In genomic region chr11:100323578-100323977, GRCm38 (mm10) we compare ENCODE assay signal across 9 mouse cellular contexts. TPM values are rescaled to one million over a fixed set of nuclear protein-coding genes. Genes with fewer than 3 reads are reported as not detected.
DNase-seq lines count a peak whose midpoint lies in the region; ATAC-seq lines count a peak whose summit lies in the region.
"Had no signal": no experiment of that assay in that cellular context is flagged by ENCODE, and none has a peak within 500 bp of the region (broad histone marks: within the 10 kb centered on the region; RNA-seq: fewer than 3 reads in every experiment).

No protein-coding gene starts in this region.

- H3K4me2 ChIP-seq in hindbrain, embryonic 14.5 days (replicated peaks) = no peak overlapping the region
- H3K4me2 ChIP-seq in hindbrain, embryonic 13.5 days = no peak overlapping the region
- no peak overlapping the region for H3K4me2 ChIP-seq in intestine, embryonic 15.5 days (replicated peaks)
- H3K4me2 ChIP-seq: limb, embryonic 15.5 days had no signal

- H3K9me3 ChIP-seq in hindbrain, embryonic 14.5 days (ENCODE audit: control insufficient read depth, low read length) = no peaks in the 10 kb centered on the region
- no peaks in the 10 kb centered on the region for H3K9me3 ChIP-seq in hindbrain, embryonic 13.5 days
- H3K9me3 ChIP-seq in intestine, embryonic 15.5 days = no peaks in the 10 kb centered on the region
- H3K9me3 ChIP-seq: limb, embryonic 15.5 days had no signal

- H3K27ac ChIP-seq in hindbrain, embryonic 14.5 days = no peak overlapping the region
- H3K27ac ChIP-seq in hindbrain, embryonic 13.5 days = no peak overlapping the region
- no peak overlapping the region for H3K27ac ChIP-seq in intestine, embryonic 15.5 days
- H3K27ac ChIP-seq: limb, embryonic 15.5 days had no signal

- no peak for ATAC-seq in hindbrain, embryonic 14.5 days (ENCODE audit: low FRiP score)
- no peak for ATAC-seq in hindbrain, embryonic 13.5 days (ENCODE audit: low FRiP score)
- ATAC-seq in intestine, embryonic 15.5 days = no peak

- H3K4me3 ChIP-seq in hindbrain, embryonic 14.5 days (replicated peaks; ENCODE audit: low read length) = no peak overlapping the region
- no peak overlapping the region for H3K4me3 ChIP-seq in hindbrain, embryonic 13.5 days
- no peak overlapping the region for H3K4me3 ChIP-seq in intestine, embryonic 15.5 days (replicated peaks)
- H3K4me3 ChIP-seq: limb, embryonic 15.5 days had no signal

- H3K4me1 ChIP-seq in hindbrain, embryonic 14.5 days (replicated peaks; ENCODE audit: control insufficient read depth, insufficient read depth, low read length) = peaks cover 6% of the 10 kb centered on the region
- peaks cover 29% of the 10 kb centered on the region for H3K4me1 ChIP-seq in hindbrain, embryonic 13.5 days (replicated peaks)
- H3K4me1 ChIP-seq in intestine, embryonic 15.5 days (replicated peaks) = peaks cover 4% of the 10 kb centered on the region; the same call in 1 of the 2 replicates

- DNase-seq in hindbrain, embryonic 14.5 days (ENCODE audit: low spot score) = peak; percentile 73
- peak; percentile 84 for DNase-seq in CD4-positive helper T cell, adult 2 months (ENCODE audit: low read depth, low spot score)
- peak; percentile 92 for DNase-seq in R1 (ENCODE audit: low read depth, low spot score)
- DNase-seq in embryo, embryonic 10 days (ENCODE audit: low spot score) = peak; percentile 87
- DNase-seq in large intestine, adult 2 months (ENCODE audit: low read depth, low spot score) = peak; percentile 59
- DNase-seq in retina, adult 2 months (ENCODE audit: low read depth, low spot score) = peak; percentile 47

- H3K9ac ChIP-seq in hindbrain, embryonic 14.5 days = no peak overlapping the region
- H3K9ac ChIP-seq in hindbrain, embryonic 13.5 days = no peak overlapping the region
- no peak overlapping the region for H3K9ac ChIP-seq in intestine, embryonic 15.5 days
- H3K9ac ChIP-seq: limb, embryonic 15.5 days had no signal

- H3K27me3 ChIP-seq in hindbrain, embryonic 14.5 days (ENCODE audit: control insufficient read depth, insufficient read depth, low read length) = no peaks in the 10 kb centered on the region
- no peaks in the 10 kb centered on the region for H3K27me3 ChIP-seq in hindbrain, embryonic 13.5 days
- no peaks in the 10 kb centered on the region for H3K27me3 ChIP-seq in intestine, embryonic 15.5 days (replicated peaks)
- H3K27me3 ChIP-seq: limb, embryonic 15.5 days had no signal

- 17% methylated on average over 3 of the region's 3 CpGs for WGBS in hindbrain, embryonic 14.5 days
- WGBS in hindbrain, embryonic 13.5 days = 15% methylated on average over 3 of the region's 3 CpGs
- 18% methylated on average over 3 of the region's 3 CpGs for WGBS in large intestine, adult 2 months
- WGBS in intestine, embryonic 15.5 days = 25% methylated on average over 3 of the region's 3 CpGs

- H3K36me3 ChIP-seq in hindbrain, embryonic 14.5 days (replicated peaks; ENCODE audit: control insufficient read depth, insufficient read depth) = peaks cover 21% of the 10 kb centered on the region
- H3K36me3 ChIP-seq in hindbrain, embryonic 13.5 days = peaks cover 18% of the 10 kb centered on the region
- peaks cover 13% of the 10 kb centered on the region; the same call in 1 of the 2 replicates for H3K36me3 ChIP-seq in intestine, embryonic 15.5 days

RNA-seq across cellular contexts. Expression of gene Eif1, which starts 3.9 kb away (rescaled TPM):
- polyA plus RNA-seq in hindbrain, embryonic 14.5 days (2014; fragmentation: Nextera tagmentation; extraction: Ambion mirVana) = 1,239 and 1,372 TPM in 2 replicates
- polyA plus RNA-seq in hindbrain, embryonic 13.5 days (2015; fragmentation: Nextera tagmentation; extraction: Ambion mirVana) = 1,398 and 1,436 TPM in 2 replicates
- 146 and 159 TPM in 2 replicates for polyA plus RNA-seq in large intestine, adult 2 months (2012; rRNA removed)
- polyA plus RNA-seq in intestine, embryonic 15.5 days (2015; fragmentation: Nextera tagmentation; extraction: Ambion mirVana) = 1,793 and 1,952 TPM in 2 replicates

RNA-seq across cellular contexts. Expression of gene Gast, which starts 10.6 kb away (rescaled TPM):
- 0.50 TPM in 1 of 2 replicates, not detected in the other for polyA plus RNA-seq in hindbrain, embryonic 14.5 days (2014; fragmentation: Nextera tagmentation; extraction: Ambion mirVana)
- 0.66 and 1.7 TPM in 2 replicates for polyA plus RNA-seq in hindbrain, embryonic 13.5 days (2015; fragmentation: Nextera tagmentation; extraction: Ambion mirVana)
- not detected in 2 replicates for polyA plus RNA-seq in large intestine, adult 2 months (2012; rRNA removed)
- 2.1 and 2.4 TPM in 2 replicates for polyA plus RNA-seq in intestine, embryonic 15.5 days (2015; fragmentation: Nextera tagmentation; extraction: Ambion mirVana)

RNA-seq across cellular contexts. Expression of gene Hap1, which starts 32.4 kb away (rescaled TPM):
- 105 and 137 TPM in 2 replicates for polyA plus RNA-seq in hindbrain, embryonic 14.5 days (2014; fragmentation: Nextera tagmentation; extraction: Ambion mirVana)
- 94.1 and 94.4 TPM in 2 replicates for polyA plus RNA-seq in hindbrain, embryonic 13.5 days (2015; fragmentation: Nextera tagmentation; extraction: Ambion mirVana)
- polyA plus RNA-seq in large intestine, adult 2 months (2012; rRNA removed) = 5.2 and 5.4 TPM in 2 replicates
- polyA plus RNA-seq in intestine, embryonic 15.5 days (2015; fragmentation: Nextera tagmentation; extraction: Ambion mirVana) = 13.9 and 15.5 TPM in 2 replicates

RNA-seq across cellular contexts. Expression of gene Krt42, which starts 53.9 kb away (rescaled TPM):
- polyA plus RNA-seq in hindbrain, embryonic 14.5 days (2014; fragmentation: Nextera tagmentation; extraction: Ambion mirVana) = not detected in 2 replicates
- not detected in 2 replicates for polyA plus RNA-seq in hindbrain, embryonic 13.5 days (2015; fragmentation: Nextera tagmentation; extraction: Ambion mirVana)
- not detected in 2 replicates for polyA plus RNA-seq in large intestine, adult 2 months (2012; rRNA removed)
- not detected in 2 replicates for polyA plus RNA-seq in intestine, embryonic 15.5 days (2015; fragmentation: Nextera tagmentation; extraction: Ambion mirVana)
